Mouse (Mus musculus) thymus, postnatal 4 days (tissue): Measurements from ENCODE around the gene Nyap2.

ENCODE experiments used
- DNase-seq: peaks from one replicate; pipeline ENCODE4 v3.0.0; 2021

Nyap2 gene

DNA sequence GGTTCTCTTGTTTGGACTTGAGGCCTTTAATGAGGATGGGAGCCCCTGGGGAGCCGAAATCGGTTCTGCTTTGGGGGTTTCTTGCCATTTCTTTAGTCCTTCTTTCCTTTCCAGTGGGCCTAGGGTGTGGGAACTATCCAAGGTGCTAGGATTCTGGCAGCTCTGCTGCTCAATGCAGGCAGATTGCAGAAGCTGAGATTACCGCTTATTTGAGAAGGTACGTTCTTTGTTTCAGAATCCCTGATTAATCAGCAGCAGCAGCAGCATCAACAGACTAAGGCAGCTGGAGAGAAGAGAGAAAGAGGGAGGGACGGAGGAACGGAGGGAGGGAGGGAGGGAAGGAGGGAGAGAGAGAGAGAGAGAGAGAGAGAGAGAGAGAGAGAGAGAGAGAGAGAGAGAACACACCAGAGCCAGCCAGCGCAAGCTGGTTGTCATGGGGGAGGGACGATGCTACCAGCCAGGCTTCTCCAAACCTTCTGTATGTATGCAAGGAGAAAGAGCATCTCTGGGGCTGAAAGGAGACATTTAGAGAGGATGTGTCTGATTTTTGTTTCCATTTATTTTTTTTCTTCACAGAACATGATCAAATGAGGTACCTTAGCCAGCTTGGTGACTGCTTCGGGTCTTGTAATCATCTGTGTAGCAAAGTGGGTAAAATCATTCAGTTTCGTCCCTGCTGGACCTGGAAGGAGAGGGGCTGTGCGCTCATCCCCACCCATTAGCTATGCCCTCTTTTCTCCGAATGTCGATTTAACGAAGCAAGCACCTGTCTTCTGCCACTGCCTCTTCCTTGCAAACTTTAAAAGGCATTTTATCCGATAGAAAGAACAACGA lies at the start of gene Nyap2:
Gene Nyap2 (plus strand): TSS at position 120 of the 834 bp plus-strand sequence.
- no peak for DNase-seq

DNA sequence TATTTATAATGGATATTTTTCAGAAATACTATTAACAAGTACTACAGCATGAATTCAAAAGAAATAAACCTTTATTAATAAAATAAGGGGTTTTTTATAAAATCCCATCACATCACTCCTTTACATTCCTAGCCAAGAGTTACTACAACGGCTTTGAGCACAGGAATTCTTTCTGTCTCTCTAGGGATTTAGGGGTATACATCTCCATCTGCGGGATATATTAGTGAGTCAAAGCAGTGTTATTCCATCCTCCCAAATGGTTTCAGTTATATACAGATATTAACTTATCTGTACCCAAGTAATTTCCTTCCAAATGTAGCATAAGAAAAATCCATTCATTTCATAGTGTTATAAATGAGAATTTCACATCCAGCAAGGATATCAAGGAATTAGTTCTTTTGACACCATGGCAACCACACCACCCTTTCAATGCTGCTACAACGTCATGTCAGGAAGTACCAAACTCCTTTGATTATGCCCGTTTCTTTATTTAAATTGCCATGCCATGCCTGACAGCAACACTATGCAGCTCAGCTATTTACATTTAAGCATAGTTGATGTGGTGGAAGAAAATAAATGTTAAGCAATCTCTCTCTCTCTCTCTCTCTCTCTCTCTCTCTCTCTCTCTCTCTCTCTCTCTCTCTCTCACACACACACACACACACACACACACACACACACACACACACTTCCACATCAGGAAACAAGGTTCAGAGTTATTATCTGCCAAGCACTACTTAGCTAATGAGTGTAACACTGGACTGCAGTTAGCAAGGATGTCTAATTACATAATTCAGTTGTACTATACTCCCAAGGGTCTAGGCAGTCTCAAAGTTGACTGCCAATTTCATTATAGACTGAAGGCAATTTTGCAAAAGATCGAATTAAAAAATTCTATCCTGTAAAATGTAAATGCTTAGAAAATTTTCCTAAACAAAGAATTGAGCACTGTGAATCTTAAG lies 33.6 kb upstream of the Nyap2 start:
- DNase-seq, result no peak

DNA sequence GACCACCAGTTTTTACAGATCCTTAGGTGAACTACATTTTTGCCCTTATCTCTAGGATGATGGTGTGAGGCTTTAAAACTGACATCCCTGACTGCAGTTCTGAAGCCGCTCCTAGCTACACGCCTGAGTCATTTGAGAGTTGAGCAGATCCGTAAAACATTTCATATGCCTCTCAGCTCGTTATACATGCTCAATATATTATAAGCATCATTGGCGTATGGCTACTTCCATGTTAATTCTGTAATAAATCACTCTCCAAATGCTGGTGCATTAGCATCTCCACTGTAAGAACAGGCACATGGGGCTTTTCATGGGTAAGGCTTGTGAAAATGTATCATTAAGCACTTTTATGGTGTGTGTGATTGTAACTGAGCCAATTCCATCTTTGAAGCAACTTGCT lies 18.4 kb upstream of the Nyap2 start:
- no peak for DNase-seq

DNA sequence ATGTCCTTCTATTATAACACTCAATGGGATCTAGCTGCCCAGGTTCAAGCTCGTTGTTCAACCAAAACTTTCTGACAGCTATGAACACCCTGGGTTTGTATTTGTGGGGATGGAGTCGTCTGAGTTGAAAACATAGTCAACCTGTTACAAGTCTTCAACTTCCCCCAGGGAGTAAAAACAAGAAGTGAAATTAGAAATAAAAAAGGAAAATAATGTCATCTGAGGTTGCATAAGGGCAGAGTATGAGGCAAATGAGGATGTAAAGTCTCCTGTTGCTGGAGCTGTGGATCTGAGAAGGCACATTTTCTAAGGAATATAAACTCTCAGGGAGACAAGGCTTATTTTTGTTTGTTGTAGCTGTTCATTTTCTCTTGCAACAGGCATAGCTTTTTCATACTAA lies 17.9 kb upstream of the Nyap2 start:
- DNase-seq, result no peak

DNA sequence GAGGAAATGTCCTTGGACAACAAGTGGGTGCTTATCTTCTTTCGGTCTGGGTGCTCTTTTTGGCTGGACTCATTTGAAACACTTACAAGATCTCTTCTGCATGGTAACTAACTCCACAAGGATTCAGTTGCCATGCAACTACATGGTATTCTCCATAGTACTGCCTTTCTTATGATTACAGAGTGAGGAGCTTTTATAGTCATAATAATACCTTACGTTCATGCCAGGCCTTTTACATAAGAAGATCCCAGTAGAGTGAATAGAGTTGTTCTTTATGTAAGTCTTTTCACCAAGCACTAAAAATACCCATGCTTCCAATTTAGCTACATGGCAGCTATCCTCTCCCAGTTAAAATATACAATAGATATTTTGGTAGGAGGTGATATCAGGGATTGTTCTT lies 13.9 kb upstream of the Nyap2 start:
- DNase-seq, result no peak

DNA sequence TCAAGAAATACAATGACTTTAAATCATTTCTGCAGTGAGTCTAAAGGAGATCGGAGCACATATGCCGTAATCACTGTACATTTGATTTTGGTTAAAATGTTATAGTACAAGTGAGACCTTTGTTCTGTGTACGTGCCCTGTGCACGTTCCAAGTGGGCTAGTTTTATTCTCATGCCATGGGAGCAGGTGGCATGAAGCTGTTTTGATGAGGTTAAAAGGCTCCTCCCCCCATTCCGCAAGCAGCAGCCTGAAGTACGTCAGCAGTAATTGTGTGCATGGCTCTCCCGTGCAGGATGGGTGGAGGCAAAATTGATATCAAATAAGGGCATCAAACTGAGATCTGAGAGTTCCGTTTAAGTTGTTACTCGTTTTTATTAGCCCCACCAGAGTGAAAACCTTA lies 491 bp upstream of the Nyap2 start:
- DNase-seq, result no peak

DNA sequence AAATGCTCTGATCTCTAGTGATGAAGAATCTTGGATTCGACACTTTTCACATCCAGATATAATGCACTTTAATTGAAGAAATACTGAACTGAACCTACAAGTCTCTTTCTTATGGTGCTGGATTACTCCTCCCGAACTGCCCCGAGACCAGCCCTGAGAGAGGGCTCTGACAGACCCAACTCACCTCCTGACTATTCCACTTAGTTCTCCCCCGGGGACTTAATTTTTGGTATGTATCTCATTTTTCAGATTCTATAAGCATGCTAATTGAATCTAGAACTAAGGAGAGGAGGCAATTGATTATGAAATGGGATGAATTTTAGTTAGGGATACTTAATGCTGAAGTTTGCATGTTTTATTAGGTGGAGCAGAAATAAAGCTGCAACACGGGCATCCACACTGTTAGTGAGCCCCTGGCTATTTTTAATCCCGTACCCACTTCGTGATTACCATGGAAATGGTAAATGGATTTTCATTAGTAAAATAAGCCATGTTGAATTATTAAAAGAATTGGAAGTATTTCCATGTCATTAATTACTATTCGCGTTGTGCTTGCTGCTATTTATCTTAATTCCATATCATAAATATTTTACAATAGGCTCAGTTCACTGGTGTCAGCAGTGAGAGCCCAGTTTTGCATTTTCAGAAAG lies 1.0 kb downstream of the Nyap2 start:
- no peak for DNase-seq

DNA sequence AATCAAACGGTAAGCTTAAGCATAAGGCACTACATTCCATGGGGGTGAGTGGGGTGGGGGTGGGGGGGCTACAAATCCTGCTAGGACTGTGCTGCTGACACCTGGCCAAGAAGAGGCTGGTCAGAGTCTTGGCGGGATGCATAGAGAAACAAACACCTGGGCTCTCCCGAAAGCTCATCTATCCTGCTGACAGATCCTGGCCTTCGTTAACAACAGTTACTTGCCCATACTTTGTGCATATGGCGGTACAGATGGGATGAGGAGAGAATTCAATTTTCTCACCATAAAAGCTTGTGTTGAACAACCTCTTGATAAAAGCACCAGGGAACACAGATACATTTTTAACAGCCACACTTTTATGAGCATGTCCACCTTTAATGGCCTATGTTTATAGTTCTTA lies 10.7 kb downstream of the Nyap2 start:
- no peak for DNase-seq

DNA sequence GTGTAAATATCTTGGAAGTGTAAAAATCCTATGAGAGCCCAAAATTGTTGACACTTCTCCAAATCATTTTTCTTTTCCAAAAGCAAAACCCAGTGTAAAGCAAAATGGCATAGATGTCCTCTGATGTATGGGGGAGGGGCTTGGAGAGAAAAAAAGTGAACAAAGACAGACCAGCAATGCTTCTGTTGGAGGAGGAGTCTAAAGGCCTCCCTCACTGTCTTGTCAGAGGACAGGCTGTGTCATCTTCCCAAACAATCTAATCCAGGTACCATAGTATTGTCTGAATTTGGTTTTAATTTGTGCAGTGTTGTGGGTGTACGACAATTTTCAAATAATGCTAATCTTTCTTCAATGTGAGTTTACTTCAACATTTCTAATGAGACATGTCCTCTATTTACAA lies 13.7 kb downstream of the Nyap2 start:
- DNase-seq, result no peak

DNA sequence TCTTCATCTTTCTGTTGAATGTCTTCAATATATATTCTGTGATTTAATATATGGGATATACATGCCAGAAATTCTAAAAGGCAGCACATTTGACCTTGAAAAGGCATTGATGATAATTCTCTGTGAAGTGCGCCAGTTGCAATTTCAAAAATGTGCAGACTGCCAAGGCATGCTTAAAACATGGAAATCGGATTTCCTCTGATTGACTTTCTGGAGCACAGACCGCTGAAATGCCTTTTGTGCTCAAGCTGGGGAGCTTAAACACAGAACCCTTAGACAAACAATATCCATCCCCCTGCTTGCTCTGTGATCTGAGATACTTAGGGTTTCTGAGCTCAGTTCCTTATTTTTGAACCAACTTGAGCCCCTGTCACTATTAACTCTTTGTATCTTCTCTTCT lies 14.2 kb downstream of the Nyap2 start:
- no peak for DNase-seq

DNA sequence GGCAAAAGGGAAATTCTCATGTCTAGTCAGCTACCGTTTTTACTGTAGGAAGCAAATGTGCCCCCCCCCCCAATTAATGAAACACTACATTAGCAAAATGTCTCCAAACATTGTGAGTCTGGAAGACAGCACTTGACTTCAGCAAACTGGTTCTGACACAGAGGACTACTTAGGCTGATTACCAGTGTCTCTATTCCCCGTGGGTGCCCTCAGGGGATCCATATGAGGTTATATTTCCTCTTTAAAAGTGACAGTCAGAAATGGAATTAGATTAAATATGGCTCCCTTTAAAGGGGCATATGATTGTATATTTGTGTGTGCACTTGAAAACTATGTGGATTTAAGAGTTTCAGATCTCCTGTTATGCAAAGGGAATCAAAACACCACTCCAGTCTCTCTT lies 15.3 kb downstream of the Nyap2 start:
- no peak for DNase-seq

DNA sequence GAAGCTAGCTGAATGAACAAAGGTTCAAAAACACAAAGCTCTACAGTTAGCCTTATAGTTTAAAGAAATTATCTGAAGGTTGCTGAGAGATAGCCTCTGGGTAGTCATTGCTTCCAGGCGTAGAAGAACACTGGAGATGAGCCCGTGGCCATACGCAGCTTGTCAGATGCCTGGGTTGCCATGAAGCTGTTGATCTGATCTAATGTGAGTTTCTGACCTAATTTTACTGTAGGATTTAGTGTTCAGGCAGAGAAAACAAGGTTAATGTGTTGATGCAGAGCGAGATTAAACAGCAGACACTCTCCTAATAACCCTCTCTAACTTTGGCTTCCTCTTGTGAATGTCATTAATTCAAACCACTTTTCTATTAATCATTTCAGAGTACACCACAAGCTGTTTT lies 16.1 kb downstream of the Nyap2 start:
- DNase-seq, result no peak

DNA sequence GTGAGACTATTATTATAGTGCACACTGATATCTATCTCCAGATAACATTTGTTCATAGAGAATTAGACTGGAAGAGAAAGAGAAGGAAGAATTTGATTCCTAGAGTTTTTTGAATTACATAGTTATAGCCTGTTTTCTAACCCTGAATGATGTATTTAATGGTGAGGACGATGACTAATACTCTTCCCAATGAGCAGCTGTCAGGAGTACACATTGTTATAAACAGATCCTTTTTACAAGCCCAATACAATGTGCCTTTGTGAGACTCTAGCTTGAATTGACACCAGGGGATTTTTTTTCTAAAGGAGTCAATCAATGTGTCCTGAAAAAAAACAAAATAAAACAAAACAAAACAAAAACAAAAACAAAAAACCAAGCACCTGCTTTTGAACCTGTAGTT lies 22.2 kb downstream of the Nyap2 start:
- no peak for DNase-seq

DNA sequence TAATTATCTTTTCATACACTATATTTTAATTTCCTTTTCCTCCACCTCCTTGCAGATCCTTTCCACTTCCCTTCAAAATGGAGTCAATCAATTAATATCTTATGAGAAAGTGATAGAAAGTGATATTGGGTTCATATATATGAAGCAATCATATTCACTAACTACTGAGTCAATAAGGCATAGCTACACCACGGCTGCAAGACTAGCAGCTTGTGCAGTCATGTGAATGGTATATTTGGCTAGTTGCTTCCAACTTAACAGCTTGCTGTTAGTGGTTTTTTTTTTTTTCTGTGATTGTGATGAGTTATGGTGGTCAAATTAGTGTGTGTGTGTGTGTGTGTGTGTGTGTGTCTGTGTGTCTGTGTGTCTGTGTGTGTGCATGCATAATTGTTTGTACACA lies 25.0 kb downstream of the Nyap2 start:
- no peak for DNase-seq

DNA sequence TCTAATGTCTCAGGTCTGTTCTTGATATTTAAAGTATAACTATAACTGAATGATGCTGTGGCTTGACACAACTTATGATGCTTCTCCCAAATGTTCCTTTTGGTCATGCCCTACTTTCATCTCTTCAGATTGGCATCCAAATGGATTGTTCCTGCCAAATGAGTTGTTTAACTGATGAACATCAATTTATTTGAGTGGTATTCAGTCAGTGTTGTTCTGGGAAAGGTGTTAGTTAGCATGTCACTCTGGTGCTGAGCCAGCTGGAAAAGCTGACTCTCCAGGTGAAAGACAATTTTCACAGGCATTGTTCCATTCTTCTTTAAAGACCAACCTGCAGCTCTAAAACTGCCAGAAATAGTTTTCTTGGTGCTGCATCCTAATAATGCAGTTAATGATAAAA lies 43.0 kb downstream of the Nyap2 start:
- DNase-seq, result no peak

DNA sequence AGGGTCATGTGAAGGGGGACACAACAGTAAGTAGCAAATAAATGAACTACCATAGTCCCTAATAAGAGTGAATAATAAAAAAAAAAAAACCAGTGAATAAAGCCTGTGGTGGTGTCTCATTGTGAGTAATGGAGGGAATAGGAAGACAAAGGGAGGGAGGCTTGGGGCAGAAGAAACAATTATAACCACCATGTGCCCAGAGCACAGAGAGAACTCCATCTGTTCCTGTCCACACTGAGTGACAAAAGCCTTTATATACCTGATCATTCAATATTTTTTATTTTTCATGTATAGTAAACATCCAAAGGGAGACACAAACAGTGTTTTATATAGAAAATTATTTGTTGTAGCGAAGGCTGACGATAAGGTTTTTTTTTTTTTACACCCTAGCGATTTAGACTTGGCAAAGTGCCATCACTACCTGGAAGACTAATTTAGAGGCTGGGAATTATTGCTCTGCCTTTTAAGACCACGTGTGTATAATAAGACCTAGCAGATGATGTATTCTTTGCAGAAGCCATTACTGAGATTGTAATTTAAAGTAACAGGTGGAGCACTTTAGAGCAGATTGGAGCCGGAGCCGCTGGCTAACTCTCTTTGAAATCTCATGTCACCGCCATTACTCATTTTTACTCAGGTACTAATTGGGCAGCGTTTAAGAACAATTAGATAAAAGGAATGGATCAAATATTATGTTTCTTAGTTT lies 55.4 kb downstream of the Nyap2 start:
- no peak for DNase-seq

DNA sequence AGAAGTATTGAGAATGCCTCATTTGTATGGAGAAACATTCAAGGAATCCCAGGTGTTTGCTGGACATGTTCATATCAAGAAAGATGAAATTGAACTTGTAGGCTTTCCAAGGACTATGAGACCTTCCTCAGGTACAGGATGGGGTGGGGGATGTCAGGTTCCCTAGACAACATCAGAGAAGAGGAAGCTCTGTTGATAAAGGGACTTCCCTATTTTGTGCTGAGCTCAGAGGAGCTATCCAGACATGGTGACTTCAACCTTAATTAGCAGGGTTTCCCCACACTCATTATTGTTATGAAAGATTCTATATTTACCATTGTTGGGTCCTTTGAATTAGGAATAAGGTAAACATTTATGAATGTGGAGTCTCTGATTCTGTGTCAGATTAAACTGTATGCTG lies 67.1 kb downstream of the Nyap2 start:
- DNase-seq, result no peak

DNA sequence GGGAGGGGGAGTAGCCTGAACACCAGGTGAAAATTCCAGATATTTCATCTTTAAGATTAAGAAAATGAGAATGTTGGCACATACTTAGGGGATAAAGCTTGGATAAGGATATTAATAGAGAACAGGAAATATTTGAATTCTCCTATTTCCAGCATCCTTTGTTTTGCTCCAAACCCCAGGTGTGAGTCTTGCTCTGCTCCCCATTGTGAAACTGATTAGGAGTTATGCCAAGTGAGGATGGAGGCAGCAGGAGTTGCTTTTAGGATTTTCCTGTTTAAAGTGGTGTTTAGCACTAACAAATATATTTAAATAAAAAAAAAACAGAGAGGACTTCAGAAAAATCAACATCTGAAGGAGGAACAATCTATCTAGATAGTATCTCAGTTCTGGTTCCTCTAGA lies 68.8 kb downstream of the Nyap2 start:
- DNase-seq, result no peak

DNA sequence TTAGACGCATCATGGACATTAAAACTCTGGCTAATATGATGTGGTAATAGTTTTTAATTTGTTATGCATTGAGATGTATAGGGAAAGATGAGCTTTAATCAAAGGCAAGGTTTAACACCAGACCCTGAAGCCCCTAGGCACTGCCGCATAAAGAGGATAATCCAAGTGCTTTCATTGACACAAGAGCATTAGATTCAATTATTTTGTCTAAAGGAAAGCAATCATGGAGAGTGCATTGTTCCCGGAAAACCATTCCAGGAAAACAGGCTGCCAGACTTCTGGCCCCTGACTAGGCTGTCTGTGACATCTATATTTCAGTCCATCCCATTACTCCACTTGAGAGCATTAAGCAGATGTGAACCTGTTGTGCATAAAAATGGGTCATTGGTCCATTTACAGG lies 92.5 kb downstream of the Nyap2 start:
- no peak for DNase-seq

DNA sequence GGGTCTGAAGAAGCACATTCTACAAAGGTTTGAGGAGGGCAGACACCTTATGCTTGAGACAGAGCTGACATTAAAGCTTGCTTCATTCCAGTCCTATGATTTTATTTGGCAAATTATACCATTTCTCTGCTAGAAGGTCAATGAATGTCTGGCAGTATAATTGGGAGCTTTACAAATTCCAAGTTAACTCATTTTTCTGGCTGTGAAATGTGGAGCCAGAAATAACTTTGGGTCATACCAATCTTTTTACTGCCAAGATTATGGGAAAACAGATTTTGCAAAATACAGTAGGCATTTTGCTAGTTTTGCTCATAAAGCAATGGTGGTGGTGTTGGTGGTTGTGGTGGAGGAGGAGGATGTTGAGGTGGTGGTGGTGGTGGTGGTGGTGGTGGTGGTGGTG lies 96.0 kb downstream of the Nyap2 start:
- DNase-seq, result no peak

DNA sequence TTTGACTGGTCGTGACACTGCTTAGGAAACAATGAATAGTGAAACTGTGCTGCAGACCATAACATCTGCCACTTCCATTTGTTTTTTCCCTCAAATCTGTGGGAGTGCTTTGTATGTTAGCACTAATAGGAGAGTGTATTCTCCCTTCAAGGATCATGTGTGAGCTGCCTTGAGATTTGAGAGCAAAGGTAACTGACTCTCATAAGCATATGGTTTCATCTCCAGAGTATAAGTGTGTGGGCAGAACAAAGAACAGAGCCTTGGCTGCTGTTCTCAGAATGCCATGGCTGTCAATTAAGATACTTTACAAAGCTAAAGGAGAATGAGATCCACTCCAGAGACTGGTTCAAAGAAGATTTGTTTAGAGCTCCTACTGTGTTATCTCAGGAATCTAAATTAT lies 96.6 kb downstream of the Nyap2 start:
- no peak for DNase-seq

DNA sequence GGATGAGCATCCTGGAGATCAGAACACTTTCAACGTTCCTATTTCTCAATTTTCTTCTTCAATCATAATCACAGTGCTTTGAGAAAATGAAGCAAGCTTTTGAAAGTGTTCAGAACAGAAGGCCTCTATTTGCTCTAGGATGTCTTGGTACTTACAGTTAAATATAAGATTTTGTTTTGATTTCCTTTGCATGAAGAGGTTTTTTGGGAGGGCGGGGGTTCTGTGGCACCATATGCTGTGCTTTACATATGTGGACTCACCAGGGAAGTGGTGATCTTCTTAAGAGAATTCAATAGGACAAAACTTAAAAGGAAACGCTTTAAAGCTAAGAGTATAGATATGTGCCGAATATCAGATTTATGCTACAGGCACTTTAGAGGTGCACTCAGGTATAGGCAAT lies 103.0 kb downstream of the Nyap2 start:
- DNase-seq, result no peak

DNA sequence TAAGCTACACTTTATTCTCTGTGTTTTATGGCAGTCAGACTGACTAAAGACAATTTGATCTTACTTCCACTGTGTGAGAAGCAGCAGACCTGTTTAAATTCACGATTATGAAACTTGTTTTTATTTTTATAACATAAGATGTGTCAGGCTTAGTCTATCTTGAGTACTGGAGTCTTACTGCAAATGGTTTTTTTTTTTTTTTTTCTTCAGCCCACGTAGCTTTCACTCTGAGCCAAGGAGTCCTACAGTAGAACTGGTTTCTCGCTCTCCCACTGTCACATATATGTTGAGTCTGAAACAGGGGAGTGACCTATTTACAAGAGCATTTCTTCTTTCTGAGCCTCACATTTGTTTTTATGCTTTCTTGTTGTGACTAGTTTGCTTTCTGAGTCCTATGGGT lies 103.9 kb downstream of the Nyap2 start:
- DNase-seq, result no peak
